Mouse (Mus musculus) olfactory bulb, adult 2 months (tissue): ENCODE results near the gene Hes3.

Experiments used
- CTCF ChIP-seq: fragments of 200-500 bp; IDR thresholded peaks from 2 replicates; pipeline ENCODE4 v1.5.1; 2012; ENCODE audit warnings: low read depth, mild to moderate bottlenecking, low read length, moderate library complexity; ENCODE audit not compliant: insufficient read depth
- POLR2A ChIP-seq: fragments of 200-500 bp; IDR thresholded peaks from 2 replicates; pipeline ENCODE4 v1.6.1; 2012; ENCODE audit warnings: mild to moderate bottlenecking, low read depth, low read length, moderate library complexity; ENCODE audit not compliant: insufficient read depth

GRCm38 (mm10) chr4:152246011-152246410, 45.5 kb downstream of the Hes3 start:
- TF ChIP-seq CTCF (no peak), POLR2A (no peak)
